Mouse (Mus musculus): Measurements from ENCODE around the gene Tmem213.

Gene Tmem213

GRCm38 (mm10) chr6:38109160-38109795 is at the start of gene Tmem213:
Tmem213 (plus strand) TSS chr6:38109255.
- DNase-seq (ENCODE audit: low read depth, low spot score): no peak

GRCm38 (mm10) chr6:38064621-38065020 is 44.4 kb upstream of the Tmem213 start:
- no peak for DNase-seq (ENCODE audit: low read depth, low spot score)

- no peak for DNase-seq (ENCODE audit: low read depth, low spot score)
These were observed 43.9 kb upstream of the Tmem213 start for GRCm38 (mm10) chr6:38065122-38065500.

DNA sequence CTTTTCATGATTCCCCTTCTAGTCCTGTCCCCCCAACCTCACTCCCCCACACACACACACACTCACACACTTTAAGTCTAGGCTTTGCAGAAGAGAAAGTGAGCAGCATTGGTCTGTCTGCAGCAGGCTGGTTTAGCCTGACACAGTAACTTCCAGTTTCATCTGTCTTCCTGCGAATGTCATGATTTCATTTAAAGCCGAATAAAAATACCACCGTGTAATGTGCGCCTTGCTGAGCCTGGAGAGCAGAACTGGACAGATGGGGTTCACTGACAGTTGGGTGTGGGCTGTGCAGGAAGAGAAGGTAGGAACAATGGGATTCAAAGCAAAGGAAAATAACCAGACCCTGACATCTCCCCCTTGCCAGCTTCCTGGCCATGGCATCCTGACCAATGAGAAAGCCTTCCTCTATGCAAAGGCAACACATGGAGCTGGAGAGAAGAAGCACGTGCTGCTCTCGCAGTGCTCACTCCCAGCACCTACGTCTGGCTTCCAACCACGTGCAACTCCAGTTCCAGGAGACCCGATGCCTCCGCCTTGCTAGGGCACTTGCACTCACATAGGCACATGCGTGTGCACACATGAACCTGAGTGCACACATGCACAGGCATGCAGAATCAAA is 43.4 kb upstream of the Tmem213 start:
- no peak for DNase-seq (ENCODE audit: low read depth, low spot score)

DNA sequence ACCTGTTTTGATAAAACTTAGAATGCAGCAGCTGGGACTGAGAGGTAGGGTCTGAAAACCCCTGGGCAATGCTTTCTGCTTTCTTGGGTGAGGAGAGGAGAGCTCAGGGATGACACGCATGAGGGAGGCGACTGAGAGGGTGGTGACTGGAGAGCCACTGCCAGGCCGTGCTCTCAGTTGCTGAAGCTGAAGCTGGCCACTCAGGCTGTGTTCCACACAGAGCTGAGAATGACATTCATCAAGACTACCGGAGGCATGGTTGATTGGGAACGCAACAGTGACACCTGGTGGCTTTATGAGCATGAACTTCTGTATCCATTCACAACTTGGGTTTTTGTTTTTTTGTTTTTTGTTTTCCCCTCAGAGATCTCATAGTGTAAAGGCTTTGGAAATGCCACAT is 42.8 kb upstream of the Tmem213 start:
- peak; percentile 88 for DNase-seq (ENCODE audit: low read depth, low spot score)

- DNase-seq (ENCODE audit: low read depth, low spot score): no peak
These were observed 37.8 kb upstream of the Tmem213 start for GRCm38 (mm10) chr6:38071256-38071655.

- DNase-seq (ENCODE audit: low read depth, low spot score): no peak
These were observed 36.8 kb upstream of the Tmem213 start for GRCm38 (mm10) chr6:38072137-38072796.

DNA sequence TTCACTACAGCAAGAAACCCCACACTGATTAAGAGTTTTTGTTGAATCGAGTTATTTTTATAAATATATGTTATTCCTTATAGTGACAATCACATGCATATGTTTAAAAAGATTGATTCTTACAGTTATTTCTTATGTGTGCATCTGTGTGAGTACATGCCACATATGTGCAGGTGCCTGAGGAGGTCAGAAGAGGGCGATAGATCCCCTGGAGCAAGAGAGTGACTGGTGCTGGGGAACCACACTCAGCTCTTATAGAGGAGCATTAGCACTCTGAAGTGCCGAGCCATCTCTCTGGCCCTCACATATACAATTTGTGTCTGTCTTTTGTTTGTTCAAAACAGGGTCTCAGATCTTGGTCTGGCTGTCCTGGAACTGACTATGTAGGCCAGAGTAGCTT is 35.5 kb upstream of the Tmem213 start:
- peak; percentile 51 for DNase-seq (ENCODE audit: low read depth, low spot score)

GRCm38 (mm10) chr6:38080364-38080763 is 28.7 kb upstream of the Tmem213 start:
- DNase-seq (ENCODE audit: low read depth, low spot score): no peak

GRCm38 (mm10) chr6:38081727-38082341 is 27.2 kb upstream of the Tmem213 start:
- no peak for DNase-seq (ENCODE audit: low read depth, low spot score)

GRCm38 (mm10) chr6:38083204-38083603 is 25.9 kb upstream of the Tmem213 start:
- DNase-seq (ENCODE audit: low read depth, low spot score): peak; percentile 79

GRCm38 (mm10) chr6:38087242-38088026 is 21.6 kb upstream of the Tmem213 start:
- DNase-seq (ENCODE audit: low read depth, low spot score): peak; percentile 40

DNA sequence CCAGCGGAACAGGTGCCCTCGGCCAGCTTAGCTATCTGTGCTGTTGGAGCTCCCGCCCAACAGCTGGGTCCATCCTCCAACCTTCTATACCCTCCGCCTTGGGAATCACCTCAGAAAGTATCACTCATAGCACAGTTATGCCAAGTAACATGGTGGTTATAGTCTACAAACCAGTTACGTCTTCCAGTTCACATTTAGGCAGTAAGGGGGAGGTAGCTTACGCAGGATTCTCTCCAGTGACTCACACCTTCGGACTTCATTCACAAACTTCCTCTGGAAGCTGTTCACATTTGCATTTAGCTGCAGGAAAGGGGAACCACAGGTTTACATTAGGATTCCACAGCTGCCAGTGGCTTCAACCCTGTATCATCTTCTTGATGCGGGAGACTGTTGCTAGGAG is 16.5 kb upstream of the Tmem213 start:
- DNase-seq (ENCODE audit: low read depth, low spot score): no peak

DNA sequence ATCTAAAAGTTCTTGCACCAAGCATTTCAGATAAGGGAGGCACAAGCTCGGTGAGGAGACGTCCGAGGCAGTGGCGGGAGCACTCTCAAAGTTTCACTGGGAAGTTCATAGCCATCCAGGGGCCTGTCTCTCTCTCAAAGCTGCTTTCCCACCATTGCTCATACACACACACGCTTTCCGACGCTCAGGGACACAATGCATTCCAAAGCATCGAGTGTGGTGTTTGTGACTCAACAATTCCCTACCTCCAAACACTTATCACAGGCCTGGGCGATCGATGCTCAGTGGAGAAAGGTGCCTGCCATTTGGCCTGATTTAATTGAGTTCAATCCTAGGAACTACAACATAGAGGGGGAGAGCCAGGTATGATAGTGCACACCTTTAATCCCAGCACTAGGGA is 14.4 kb upstream of the Tmem213 start:
- no peak for DNase-seq (ENCODE audit: low read depth, low spot score)

DNA sequence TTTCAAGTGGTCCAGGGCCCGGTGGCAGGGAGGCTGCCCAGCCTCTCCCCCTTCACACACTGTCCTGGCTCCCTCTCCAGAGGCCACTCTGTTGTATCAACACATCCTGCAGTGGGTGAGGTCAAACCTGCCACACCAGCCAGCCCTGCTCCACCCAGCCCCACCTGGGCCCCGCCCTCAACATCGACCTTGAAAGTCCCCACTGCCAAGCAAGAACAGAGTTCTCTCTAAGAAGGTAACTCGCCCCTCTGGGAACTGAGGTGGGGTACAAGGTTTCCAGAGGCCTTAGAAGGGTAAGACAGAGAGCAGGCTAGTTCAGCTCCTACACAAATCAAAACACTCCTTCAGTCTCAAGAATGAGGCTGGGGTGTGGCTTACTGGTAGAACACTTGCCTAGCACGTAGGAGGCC is 12.1 kb upstream of the Tmem213 start:
- peak; percentile 49 for DNase-seq (ENCODE audit: low read depth, low spot score)

GRCm38 (mm10) chr6:38102216-38102795 is 6.7 kb upstream of the Tmem213 start:
- no peak for DNase-seq (ENCODE audit: low read depth, low spot score)

- DNase-seq (ENCODE audit: low read depth, low spot score): no peak
These were observed 5.3 kb upstream of the Tmem213 start for GRCm38 (mm10) chr6:38103775-38104174.

- DNase-seq (ENCODE audit: low read depth, low spot score): no peak
These were observed 3.1 kb upstream of the Tmem213 start for GRCm38 (mm10) chr6:38105924-38106323.

DNA sequence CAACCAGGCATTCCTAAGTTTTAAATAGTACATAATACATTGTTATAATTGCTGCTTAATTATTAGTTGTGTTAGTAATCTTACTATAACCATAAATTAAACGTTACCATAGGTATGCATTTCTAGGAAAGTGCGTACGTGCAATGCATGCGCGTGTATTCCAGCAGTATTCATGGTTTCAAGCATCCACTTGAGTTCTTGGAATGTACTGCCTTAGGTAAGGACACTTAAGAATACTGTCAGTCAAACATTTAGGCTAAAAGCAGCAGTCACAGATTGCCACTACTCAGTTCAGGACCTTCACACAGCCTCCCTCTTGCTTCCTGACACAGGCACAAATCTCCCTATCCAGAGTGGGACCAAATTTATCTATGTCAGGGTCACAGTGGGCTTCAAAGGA is 606 bp upstream of the Tmem213 start:
- no peak for DNase-seq (ENCODE audit: low read depth, low spot score)

DNA sequence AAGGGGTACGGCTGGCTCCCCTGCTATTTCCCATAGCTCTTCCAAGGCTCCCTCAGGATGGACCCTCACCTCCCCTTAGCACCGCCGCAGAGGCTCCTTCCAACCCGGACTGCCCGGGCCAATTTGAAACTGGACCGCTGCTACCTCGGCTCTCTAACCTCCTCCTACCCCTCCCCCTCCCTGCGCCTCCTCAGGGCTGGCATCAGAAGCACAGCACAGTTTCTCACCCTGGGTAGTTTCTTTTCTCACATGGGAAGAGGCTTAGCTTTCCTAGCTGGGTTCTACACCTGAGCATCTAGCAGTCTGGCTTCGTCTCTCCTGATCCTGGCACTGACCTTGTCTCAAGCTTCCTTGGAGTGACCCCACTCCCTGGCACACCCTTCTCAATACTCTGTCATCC is 816 bp downstream of the Tmem213 start:
- no peak for DNase-seq (ENCODE audit: low read depth, low spot score)

GRCm38 (mm10) chr6:38110859-38111258 is 1.8 kb downstream of the Tmem213 start:
- no peak for DNase-seq (ENCODE audit: low read depth, low spot score)
